Mouse (Mus musculus) C2C12 (cell line): ENCODE results near the gene Hba-a2.
"Not testable (repeated sequence)": the region's sequence is repeated elsewhere in the genome, so short reads cannot be mapped to it uniquely, and the experiment has no call there.

Experiments used
- CTCF ChIP-seq: IDR thresholded peaks from one replicate; pipeline ENCODE4 v1.5.1; 2011; ENCODE audit not compliant: control insufficient read depth, insufficient read depth, insufficient read length
- MAX ChIP-seq: IDR thresholded peaks from one replicate; pipeline ENCODE4 v1.6.1; 2011; ENCODE audit warnings: mild to moderate bottlenecking, control low read depth

- not testable (repeated sequence) for TF ChIP-seq CTCF, MAX
Observed at GRCm38 (mm10) chr11:32297417-32297816, 1.1 kb downstream of the Hba-a2 start.
